Mouse (Mus musculus) G1E (cell line): ENCODE measurements around the gene Stap2.

ENCODE experiments used
- CTCF ChIP-seq: IDR thresholded peaks from 2 replicates; pipeline ENCODE4 v1.5.1; 2012; ENCODE audit warnings: low read depth, low read length, inconsistent platforms, mixed read lengths
- GATA1 ChIP-seq: IDR thresholded peaks from 2 replicates; pipeline ENCODE4 v1.6.1; 2012; ENCODE audit warnings: borderline replicate concordance, low read length, inconsistent platforms, mixed read lengths
- GATA2 ChIP-seq: IDR thresholded peaks from 2 replicates; pipeline ENCODE4 v1.6.1; 2012; ENCODE audit warnings: low read depth, low read length, inconsistent platforms, borderline replicate concordance
- POLR2AphosphoS5 ChIP-seq: IDR thresholded peaks from 2 replicates; pipeline ENCODE4 v1.6.1; 2012; ENCODE audit warnings: low read depth, low read length, inconsistent platforms; ENCODE audit not compliant: insufficient replicate concordance
- TAL1 ChIP-seq: conservative IDR thresholded peaks from 2 replicates; pipeline ENCODE4 v1.6.1; 2012; ENCODE audit warnings: low read depth, low read length, inconsistent platforms, mixed read lengths

- TF ChIP-seq CTCF: no peak
- no peak for TF ChIP-seq GATA1
- no peak for TF ChIP-seq GATA2
- no peak for TF ChIP-seq POLR2AphosphoS5
- no peak for TF ChIP-seq TAL1
Measured at GRCm38 (mm10) chr17:55968210-55968609, 37.2 kb downstream of the Stap2 start.
